ENCODE assay signal across 21 mouse cellular contexts in the genomic region with DNA sequence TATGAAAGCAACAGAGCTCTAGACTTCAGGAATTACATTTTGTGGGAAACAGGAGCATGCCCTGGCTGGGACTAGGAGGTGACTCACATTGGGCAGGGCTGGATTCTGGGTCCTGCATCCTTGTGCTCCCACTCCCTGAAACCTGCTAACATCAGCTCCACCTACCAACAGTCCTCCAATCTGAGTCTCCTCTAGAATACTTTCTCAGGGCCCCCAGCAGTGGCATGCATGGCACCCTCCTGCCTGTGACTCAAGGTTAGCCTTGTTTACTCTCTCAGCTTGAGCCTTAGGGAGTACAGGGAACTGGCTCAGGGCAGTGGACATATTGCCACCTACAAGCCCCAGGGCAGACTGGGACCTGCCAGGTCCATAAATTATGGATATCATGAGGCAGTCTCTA. TPM values are rescaled to one million over a fixed set of nuclear protein-coding genes. Genes with fewer than 3 reads are reported as not detected.
DNase-seq lines count a peak whose midpoint lies in the region; ATAC-seq and TF ChIP-seq lines count a peak whose summit lies in the region.
"Had no signal": no experiment of that assay in that cellular context is flagged by ENCODE, and none has a peak within 500 bp of the region (broad histone marks: within the 10 kb centered on the region; RNA-seq: fewer than 3 reads in every experiment).

No protein-coding gene starts in this region.

- 0 out of 2 replicates have a peak overlapping the region, but pooled peaks have one; percentile 5 for H3K27ac ChIP-seq in intestine, embryonic 15.5 days
- no peak overlapping the region for H3K27ac ChIP-seq in intestine, embryonic 16.5 days (ENCODE audit: low read length)
- peak overlapping the region; percentile 69 for H3K27ac ChIP-seq in lung, postnatal 0 days (ENCODE audit: low read length)
- H3K27ac ChIP-seq in embryonic facial prominence, embryonic 15.5 days (replicated peaks) = peak overlapping the region; percentile 55
- H3K27ac ChIP-seq in stomach, postnatal 0 days (replicated peaks) = peak overlapping the region; percentile 91
- no peak overlapping the region for H3K27ac ChIP-seq in forebrain, embryonic 15.5 days (replicated peaks)
- H3K27ac ChIP-seq: forebrain, embryonic 13.5 days; gastrocnemius, adult 2 months; hindbrain, embryonic 10.5 days; hindbrain, embryonic 14.5 days had no signal

- H3K9me3 ChIP-seq in intestine, embryonic 15.5 days = no peaks in the 10 kb centered on the region
- H3K9me3 ChIP-seq in intestine, embryonic 16.5 days (ENCODE audit: control insufficient read depth, low read length) = no peaks in the 10 kb centered on the region
- no peaks in the 10 kb centered on the region for H3K9me3 ChIP-seq in lung, postnatal 0 days (ENCODE audit: low read length)
- no peaks in the 10 kb centered on the region for H3K9me3 ChIP-seq in embryonic facial prominence, embryonic 15.5 days (replicated peaks)
- H3K9me3 ChIP-seq in stomach, postnatal 0 days (ENCODE audit: control insufficient read depth, low read length) = no peaks in the 10 kb centered on the region
- H3K9me3 ChIP-seq in forebrain, embryonic 15.5 days = no peaks in the 10 kb centered on the region
- H3K9me3 ChIP-seq: forebrain, embryonic 13.5 days; heart, embryonic 12.5 days; hindbrain, embryonic 10.5 days had no signal

- DNase-seq in lung, postnatal 0 days (ENCODE audit: low spot score) = peak; percentile 70
- DNase-seq in lung, postnatal 36 days = no peak
- peak; percentile 66 for DNase-seq in stomach, postnatal 0 days (ENCODE audit: low spot score)
- DNase-seq: adrenal gland, adult 2 months; adrenal gland, postnatal 25 days; cerebellum, adult 2 months; cerebellum, postnatal 10 days; gastrocnemius, adult 2 months; gastrocnemius, postnatal 25 days had no signal

- no peak; the same call in 1 of the 2 replicates for TF ChIP-seq EP300 in lung, postnatal 0 days (IDR thresholded peaks at IDR 0.05)
- TF ChIP-seq EP300 in stomach, postnatal 0 days (optimal IDR thresholded peaks at IDR 0.05) = no peak

- no peaks in the 10 kb centered on the region for H3K36me3 ChIP-seq in intestine, embryonic 15.5 days
- H3K36me3 ChIP-seq in intestine, embryonic 16.5 days (ENCODE audit: control insufficient read depth, insufficient read depth, low read length) = no peaks in the 10 kb centered on the region
- H3K36me3 ChIP-seq in lung, postnatal 0 days (ENCODE audit: insufficient read depth, low read length) = no peaks in the 10 kb centered on the region
- no peaks in the 10 kb centered on the region for H3K36me3 ChIP-seq in embryonic facial prominence, embryonic 15.5 days
- H3K36me3 ChIP-seq in stomach, postnatal 0 days (ENCODE audit: control insufficient read depth, insufficient read depth, low read length) = no peaks in the 10 kb centered on the region
- H3K36me3 ChIP-seq in forebrain, embryonic 15.5 days = no peaks in the 10 kb centered on the region
- H3K36me3 ChIP-seq: heart, embryonic 12.5 days; hindbrain, embryonic 10.5 days had no signal

- peaks cover 18% of the 10 kb centered on the region for H3K4me1 ChIP-seq in intestine, embryonic 15.5 days (replicated peaks)
- peaks cover 59% of the 10 kb centered on the region for H3K4me1 ChIP-seq in intestine, embryonic 16.5 days (ENCODE audit: control insufficient read depth, insufficient read depth, low read length)
- peaks cover 11% of the 10 kb centered on the region for H3K4me1 ChIP-seq in lung, postnatal 0 days (ENCODE audit: insufficient read depth, low read depth, low read length)
- peaks cover 29% of the 10 kb centered on the region for H3K4me1 ChIP-seq in embryonic facial prominence, embryonic 15.5 days
- peaks cover 7% of the 10 kb centered on the region; the same call in 1 of the 2 replicates for H3K4me1 ChIP-seq in stomach, postnatal 0 days (replicated peaks; ENCODE audit: control insufficient read depth, insufficient read depth)
- H3K4me1 ChIP-seq in forebrain, embryonic 15.5 days = peaks cover 21% of the 10 kb centered on the region

- no peak overlapping the region for H3K9ac ChIP-seq in intestine, embryonic 15.5 days
- H3K9ac ChIP-seq in intestine, embryonic 16.5 days (ENCODE audit: low read depth, low read length) = no peak overlapping the region
- no peak overlapping the region for H3K9ac ChIP-seq in lung, postnatal 0 days (replicated peaks; ENCODE audit: low read depth)
- H3K9ac ChIP-seq in embryonic facial prominence, embryonic 15.5 days = no peak overlapping the region
- H3K9ac ChIP-seq in stomach, postnatal 0 days (ENCODE audit: low read length) = no peak overlapping the region
- H3K9ac ChIP-seq in forebrain, embryonic 15.5 days (replicated peaks) = no peak overlapping the region
- H3K9ac ChIP-seq: forebrain, embryonic 13.5 days; heart, embryonic 12.5 days; hindbrain, embryonic 14.5 days had no signal

- H3K27me3 ChIP-seq in intestine, embryonic 15.5 days (replicated peaks) = peaks cover 6% of the 10 kb centered on the region
- H3K27me3 ChIP-seq in intestine, embryonic 16.5 days (replicated peaks; ENCODE audit: control insufficient read depth, insufficient read depth, low read length) = no peaks in the 10 kb centered on the region
- H3K27me3 ChIP-seq in lung, postnatal 0 days (replicated peaks; ENCODE audit: insufficient read depth, low read length) = peaks cover 9% of the 10 kb centered on the region; the same call in 1 of the 2 replicates
- H3K27me3 ChIP-seq in embryonic facial prominence, embryonic 15.5 days = peaks cover 23% of the 10 kb centered on the region
- H3K27me3 ChIP-seq in stomach, postnatal 0 days (ENCODE audit: control insufficient read depth, insufficient read depth, low read length) = no peaks in the 10 kb centered on the region
- H3K27me3 ChIP-seq in forebrain, embryonic 15.5 days = peaks cover 5% of the 10 kb centered on the region; the same call in 1 of the 2 replicates

- no peak for ATAC-seq in intestine, embryonic 15.5 days
- no peak for ATAC-seq in intestine, embryonic 16.5 days
- peak; percentile 43 for ATAC-seq in lung, postnatal 0 days
- no peak for ATAC-seq in embryonic facial prominence, embryonic 15.5 days (ENCODE audit: insufficient number of reproducible peaks, low FRiP score, low TSS enrichment, low read depth)
- ATAC-seq in stomach, postnatal 0 days (ENCODE audit: low FRiP score, low TSS enrichment) = peak; percentile 69
- ATAC-seq in forebrain, embryonic 15.5 days (replicated peaks) = no peak
- ATAC-seq: activated CD4-positive, CD25-positive, alpha-beta regulatory T cell, adult 4 months; forebrain, embryonic 13.5 days; Patski had no signal

- H3K4me3 ChIP-seq in intestine, embryonic 15.5 days (replicated peaks) = no peak overlapping the region
- no peak overlapping the region for H3K4me3 ChIP-seq in intestine, embryonic 16.5 days (ENCODE audit: low read length)
- H3K4me3 ChIP-seq in lung, postnatal 0 days (ENCODE audit: low read depth, low read length) = no peak overlapping the region
- H3K4me3 ChIP-seq in embryonic facial prominence, embryonic 15.5 days (replicated peaks) = no peak overlapping the region
- no peak overlapping the region for H3K4me3 ChIP-seq in stomach, postnatal 0 days (ENCODE audit: low read depth, low read length)
- no peak overlapping the region for H3K4me3 ChIP-seq in forebrain, embryonic 15.5 days
- H3K4me3 ChIP-seq: forebrain, embryonic 13.5 days; gastrocnemius, adult 2 months; heart, embryonic 12.5 days; hindbrain, embryonic 10.5 days had no signal

- TF ChIP-seq CTCF in lung, postnatal 0 days (IDR thresholded peaks at IDR 0.05) = no peak
- no peak for TF ChIP-seq CTCF in stomach, postnatal 0 days (IDR thresholded peaks at IDR 0.05; ENCODE audit: low read depth)

- H3K4me2 ChIP-seq in intestine, embryonic 15.5 days (replicated peaks) = no peak overlapping the region
- no peak overlapping the region for H3K4me2 ChIP-seq in intestine, embryonic 16.5 days (ENCODE audit: low read depth, low read length)
- H3K4me2 ChIP-seq in lung, postnatal 0 days (replicated peaks; ENCODE audit: low read depth, low read length) = no peak overlapping the region
- no peak overlapping the region for H3K4me2 ChIP-seq in embryonic facial prominence, embryonic 15.5 days (replicated peaks)
- H3K4me2 ChIP-seq in stomach, postnatal 0 days (replicated peaks; ENCODE audit: low read depth) = peak overlapping the region; percentile 11; the same call in 1 of the 2 replicates
- H3K4me2 ChIP-seq in forebrain, embryonic 15.5 days (replicated peaks) = no peak overlapping the region
- H3K4me2 ChIP-seq: forebrain, embryonic 13.5 days; heart, embryonic 12.5 days; hindbrain, embryonic 14.5 days had no signal

RNA-seq across cellular contexts. Expression of a gene that starts 1.5 kb away (rescaled TPM):
- 0.14 and 0.29 TPM in 2 replicates for polyA plus RNA-seq in intestine, embryonic 15.5 days (2015; fragmentation: Nextera tagmentation; extraction: Ambion mirVana)
- polyA plus RNA-seq in intestine, embryonic 16.5 days (2015; fragmentation: Nextera tagmentation; extraction: Ambion mirVana) = 0.37 and 0.54 TPM in 2 replicates
- 0.10 TPM in 1 of 2 replicates, not detected in the other for polyA plus RNA-seq in lung, postnatal 0 days (2015; fragmentation: Nextera tagmentation; extraction: Ambion mirVana)
- 0.20 and 0.24 TPM in 2 replicates for polyA plus RNA-seq in embryonic facial prominence, embryonic 15.5 days (2015; fragmentation: Nextera tagmentation; extraction: Ambion mirVana)
- 0.51 and 0.91 TPM in 2 replicates for polyA plus RNA-seq in stomach, postnatal 0 days (2015; fragmentation: Nextera tagmentation; extraction: Ambion mirVana)
- polyA plus RNA-seq in forebrain, embryonic 15.5 days (2015; fragmentation: Nextera tagmentation; extraction: Ambion mirVana) = not detected in 2 replicates
- polyA plus RNA-seq: activated CD4-positive, CD25-positive, alpha-beta regulatory T cell, adult 4 months; adrenal gland, adult 2 months; cerebellum, adult 2 months; embryonic facial prominence, embryonic 11.5 days; forebrain, embryonic 13.5 days; heart, embryonic 12.5 days; heart, embryonic 16.5 days; hindbrain, embryonic 10.5 days; hindbrain, embryonic 14.5 days; Patski had no signal

RNA-seq across cellular contexts. Expression of a gene that starts 3.9 kb away (rescaled TPM):
- polyA plus RNA-seq in intestine, embryonic 15.5 days (2015; fragmentation: Nextera tagmentation; extraction: Ambion mirVana) = 5.0 and 5.6 TPM in 2 replicates
- 11.3 and 17.7 TPM in 2 replicates for polyA plus RNA-seq in intestine, embryonic 16.5 days (2015; fragmentation: Nextera tagmentation; extraction: Ambion mirVana)
- polyA plus RNA-seq in lung, postnatal 0 days (2015; fragmentation: Nextera tagmentation; extraction: Ambion mirVana) = not detected in 2 replicates
- not detected in 2 replicates for polyA plus RNA-seq in embryonic facial prominence, embryonic 15.5 days (2015; fragmentation: Nextera tagmentation; extraction: Ambion mirVana)
- 0.10 and 0.12 TPM in 2 replicates for polyA plus RNA-seq in stomach, postnatal 0 days (2015; fragmentation: Nextera tagmentation; extraction: Ambion mirVana)
- polyA plus RNA-seq in forebrain, embryonic 15.5 days (2015; fragmentation: Nextera tagmentation; extraction: Ambion mirVana) = not detected in 2 replicates
- polyA plus RNA-seq: activated CD4-positive, CD25-positive, alpha-beta regulatory T cell, adult 4 months; adrenal gland, adult 2 months; embryonic facial prominence, embryonic 11.5 days; forebrain, embryonic 13.5 days; heart, embryonic 12.5 days; heart, embryonic 16.5 days; hindbrain, embryonic 10.5 days; hindbrain, embryonic 14.5 days; Patski had no signal

RNA-seq across cellular contexts. Expression of a gene that starts 3.9 kb away (rescaled TPM):
- 19.0 and 24.8 TPM in 2 replicates for polyA plus RNA-seq in intestine, embryonic 15.5 days (2015; fragmentation: Nextera tagmentation; extraction: Ambion mirVana)
- polyA plus RNA-seq in intestine, embryonic 16.5 days (2015; fragmentation: Nextera tagmentation; extraction: Ambion mirVana) = 25.6 and 36.4 TPM in 2 replicates
- 3.4 TPM in 2 replicates for polyA plus RNA-seq in lung, postnatal 0 days (2015; fragmentation: Nextera tagmentation; extraction: Ambion mirVana)
- 18.4 and 22.9 TPM in 2 replicates for polyA plus RNA-seq in embryonic facial prominence, embryonic 15.5 days (2015; fragmentation: Nextera tagmentation; extraction: Ambion mirVana)
- polyA plus RNA-seq in stomach, postnatal 0 days (2015; fragmentation: Nextera tagmentation; extraction: Ambion mirVana) = 26.8 and 31.7 TPM in 2 replicates
- 79.1 and 80.4 TPM in 2 replicates for polyA plus RNA-seq in forebrain, embryonic 15.5 days (2015; fragmentation: Nextera tagmentation; extraction: Ambion mirVana)

RNA-seq across cellular contexts. Expression of a gene that starts 4.1 kb away (rescaled TPM):
- polyA plus RNA-seq in intestine, embryonic 15.5 days (2015; fragmentation: Nextera tagmentation; extraction: Ambion mirVana) = 1.4 and 2.3 TPM in 2 replicates
- 3.3 and 6.4 TPM in 2 replicates for polyA plus RNA-seq in intestine, embryonic 16.5 days (2015; fragmentation: Nextera tagmentation; extraction: Ambion mirVana)
- polyA plus RNA-seq in lung, postnatal 0 days (2015; fragmentation: Nextera tagmentation; extraction: Ambion mirVana) = 0.69 and 0.85 TPM in 2 replicates
- polyA plus RNA-seq in embryonic facial prominence, embryonic 15.5 days (2015; fragmentation: Nextera tagmentation; extraction: Ambion mirVana) = 53.3 and 54.0 TPM in 2 replicates
- 326 and 355 TPM in 2 replicates for polyA plus RNA-seq in stomach, postnatal 0 days (2015; fragmentation: Nextera tagmentation; extraction: Ambion mirVana)
- polyA plus RNA-seq in forebrain, embryonic 15.5 days (2015; fragmentation: Nextera tagmentation; extraction: Ambion mirVana) = 0.20 TPM in 1 of 2 replicates, not detected in the other
- polyA plus RNA-seq: activated CD4-positive, CD25-positive, alpha-beta regulatory T cell, adult 4 months; adrenal gland, adult 2 months; embryonic facial prominence, embryonic 11.5 days; forebrain, embryonic 13.5 days; heart, embryonic 12.5 days; heart, embryonic 16.5 days; hindbrain, embryonic 10.5 days; Patski had no signal

RNA-seq across cellular contexts. Expression of a gene that starts 8.6 kb away (rescaled TPM):
- 4.3 and 5.5 TPM in 2 replicates for polyA plus RNA-seq in intestine, embryonic 15.5 days (2015; fragmentation: Nextera tagmentation; extraction: Ambion mirVana)
- polyA plus RNA-seq in intestine, embryonic 16.5 days (2015; fragmentation: Nextera tagmentation; extraction: Ambion mirVana) = 7.3 and 9.3 TPM in 2 replicates
- polyA plus RNA-seq in lung, postnatal 0 days (2015; fragmentation: Nextera tagmentation; extraction: Ambion mirVana) = 4.1 and 4.3 TPM in 2 replicates
- 8.2 and 9.4 TPM in 2 replicates for polyA plus RNA-seq in embryonic facial prominence, embryonic 15.5 days (2015; fragmentation: Nextera tagmentation; extraction: Ambion mirVana)
- 12.8 and 16.6 TPM in 2 replicates for polyA plus RNA-seq in stomach, postnatal 0 days (2015; fragmentation: Nextera tagmentation; extraction: Ambion mirVana)
- polyA plus RNA-seq in forebrain, embryonic 15.5 days (2015; fragmentation: Nextera tagmentation; extraction: Ambion mirVana) = 6.5 and 6.8 TPM in 2 replicates

Comparison
In these comparisons a context has a peak if more than half of its experiments do, and no peak if none do; other contexts are left out.
1. H3K27ac ChIP-seq: peak in intestine, embryonic 15.5 days (single experiment), lung, postnatal 0 days (single experiment), embryonic facial prominence, embryonic 15.5 days (single experiment) and stomach, postnatal 0 days (single experiment); none in intestine, embryonic 16.5 days (single experiment) and forebrain, embryonic 15.5 days (single experiment).
2. ATAC-seq: peak in lung, postnatal 0 days (single experiment) and stomach, postnatal 0 days (single experiment); none in intestine, embryonic 15.5 days (single experiment), intestine, embryonic 16.5 days (single experiment), embryonic facial prominence, embryonic 15.5 days (single experiment) and forebrain, embryonic 15.5 days (single experiment).